Mouse (Mus musculus) lung, postnatal 36 days (tissue): ENCODE results near the gene Gbp6.
"Not testable (repeated sequence)": the region's sequence is repeated elsewhere in the genome, so short reads cannot be mapped to it uniquely, and the experiment has no call there.

Experiments used
- DNase-seq: peaks from one replicate; pipeline ENCODE4 v3.0.0; 2022; ENCODE audit warnings: mixed read lengths

Gbp6 gene

DNA sequence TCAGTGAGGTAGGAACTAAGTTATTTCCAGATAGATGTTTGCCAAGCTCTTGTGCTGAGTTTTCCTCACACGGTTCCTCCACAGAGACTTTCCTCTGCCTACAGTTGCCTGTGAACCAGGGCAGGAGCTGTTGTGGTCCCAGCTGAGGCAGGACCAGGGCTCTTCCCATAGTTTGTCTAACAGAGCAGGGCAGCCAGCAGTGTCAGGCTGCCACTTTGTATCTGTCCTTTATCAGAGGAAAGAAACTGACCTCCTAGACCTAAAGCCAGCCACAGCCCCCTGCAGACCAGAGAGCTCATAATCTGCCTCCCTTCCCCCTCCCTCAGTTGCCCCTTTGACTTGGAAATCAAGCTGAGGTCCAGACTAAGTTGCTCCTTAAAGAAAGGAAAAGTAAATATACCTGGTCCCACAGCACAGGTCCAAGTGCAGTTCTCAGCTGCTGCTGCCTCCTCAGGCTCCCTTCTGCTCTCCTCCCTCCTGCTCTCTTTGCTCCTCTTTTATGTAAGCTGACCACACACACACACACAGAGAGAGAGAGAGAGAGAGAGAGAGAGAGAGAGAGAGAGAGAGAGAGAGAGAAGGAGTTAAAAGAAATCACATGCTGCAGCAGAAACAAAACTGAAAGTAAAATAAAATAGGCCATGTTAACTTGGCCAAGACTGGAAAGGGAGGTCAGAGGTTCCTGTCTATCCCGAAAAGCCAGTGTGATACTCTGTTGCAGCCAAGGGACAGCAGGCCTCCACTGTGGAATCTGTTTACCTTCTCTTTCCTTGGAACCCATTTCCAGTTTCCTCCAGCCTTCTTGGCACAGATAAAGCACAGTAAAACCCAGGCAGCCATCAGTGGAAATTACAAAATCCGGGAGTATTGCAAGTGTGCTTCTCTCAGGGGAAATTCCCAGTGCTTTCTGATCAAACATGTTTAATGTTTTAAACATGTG is at the start of gene Gbp6, which contains the start of gene Gm43302:
Gbp6 (minus strand) TSS at position 473 of the 940 bp plus-strand sequence.
Gm43302 (minus strand) TSS at position 470 of the 940 bp plus-strand sequence.
- peak; percentile 74 for DNase-seq

DNA sequence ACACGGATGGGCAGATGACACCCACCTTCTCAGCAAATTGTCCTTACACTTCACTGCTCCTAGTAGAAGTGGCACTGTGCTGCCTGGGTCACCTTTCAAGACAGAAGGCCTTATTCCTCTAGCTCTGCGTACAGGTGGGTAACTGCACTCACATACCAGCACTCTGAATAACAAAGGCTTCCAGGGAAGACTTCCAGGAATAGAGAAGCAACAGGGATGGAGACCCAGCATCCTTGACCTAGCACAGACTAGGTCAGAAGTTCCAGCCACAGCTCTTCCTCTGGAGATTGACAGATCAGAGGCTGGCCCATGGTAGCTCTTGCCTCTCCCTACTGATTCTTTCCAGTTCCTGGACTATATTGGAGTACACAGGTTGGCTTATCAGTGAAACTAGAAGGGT is 47.8 kb upstream of the Gbp6 start:
- no peak for DNase-seq

DNA sequence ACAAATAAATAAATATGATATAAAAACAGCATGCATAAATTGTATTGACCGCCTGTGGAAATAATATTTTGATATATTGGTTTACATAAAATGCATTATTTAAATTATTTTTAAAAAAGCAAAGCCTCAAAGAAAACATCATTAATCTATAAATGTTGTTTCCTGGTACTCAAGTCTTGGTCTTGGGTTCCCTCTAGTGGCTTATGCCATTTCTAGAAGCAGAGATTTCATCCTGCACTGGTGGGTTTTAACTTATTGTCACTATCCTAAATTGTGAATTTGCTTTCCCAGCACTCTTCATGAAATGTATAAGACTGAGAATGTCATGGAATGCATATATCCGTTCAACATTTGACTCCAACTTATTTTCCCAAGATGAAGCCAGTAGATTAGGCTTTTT is 29.0 kb upstream of the Gbp6 start:
- peak; percentile 66 for DNase-seq

DNA sequence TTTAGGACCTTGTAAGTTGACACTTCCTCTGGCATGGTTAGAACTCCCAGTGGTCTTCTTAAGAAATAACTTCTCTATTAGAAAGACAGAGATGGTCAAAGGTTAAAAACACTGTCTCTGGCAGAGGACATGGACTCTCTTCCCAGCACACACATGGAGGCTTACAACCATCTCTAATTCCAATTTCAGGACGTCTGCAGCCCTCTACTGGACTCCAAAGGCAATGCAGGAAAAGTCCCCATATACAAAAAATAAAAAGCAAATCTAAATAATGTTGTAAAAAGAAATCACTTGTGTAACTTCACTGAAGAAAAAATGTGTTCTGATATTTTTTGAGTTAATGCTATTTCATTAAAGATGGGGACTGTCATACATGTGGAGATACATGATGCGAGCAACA is 17.4 kb upstream of the Gbp6 start:
- no peak for DNase-seq

DNA sequence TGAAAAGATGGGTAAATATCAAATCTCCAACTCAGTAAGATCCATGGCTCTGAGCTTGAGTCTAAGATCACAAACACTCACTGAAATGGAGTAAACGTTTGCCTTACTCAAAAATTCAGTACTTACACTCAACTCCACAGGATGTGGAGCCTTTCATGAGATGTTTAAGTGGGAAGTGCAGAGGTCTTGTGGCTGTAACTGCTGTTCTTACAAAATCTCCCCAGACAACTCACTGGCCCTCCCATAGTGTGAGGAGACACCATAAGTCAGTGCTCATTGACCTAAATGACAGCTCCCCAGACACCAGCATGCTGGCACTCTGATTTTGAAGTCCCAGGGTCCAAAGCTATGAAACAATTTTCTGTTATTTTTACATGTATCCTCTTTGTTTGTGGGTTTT is 15.7 kb upstream of the Gbp6 start:
- not testable (repeated sequence) for DNase-seq

DNA sequence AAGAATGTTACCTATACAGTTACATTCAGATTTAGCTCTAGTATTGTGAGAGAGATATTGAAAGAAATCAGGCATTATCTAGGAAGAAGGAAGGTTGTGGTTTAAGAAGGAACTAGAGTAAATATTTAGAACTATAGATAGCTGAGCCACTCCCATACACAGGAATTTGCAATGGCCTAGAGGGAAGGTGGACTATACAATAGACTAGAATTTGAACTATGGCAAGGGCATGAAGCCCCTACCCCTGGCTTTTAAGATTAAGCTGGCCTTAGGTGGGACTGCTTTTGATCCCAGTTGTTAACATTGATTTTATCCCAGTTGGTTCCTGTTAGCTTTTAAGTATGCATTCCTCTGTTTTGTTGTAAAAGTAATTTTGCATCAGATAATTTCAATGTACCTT is 13.4 kb upstream of the Gbp6 start:
- DNase-seq: not testable (repeated sequence)

DNA sequence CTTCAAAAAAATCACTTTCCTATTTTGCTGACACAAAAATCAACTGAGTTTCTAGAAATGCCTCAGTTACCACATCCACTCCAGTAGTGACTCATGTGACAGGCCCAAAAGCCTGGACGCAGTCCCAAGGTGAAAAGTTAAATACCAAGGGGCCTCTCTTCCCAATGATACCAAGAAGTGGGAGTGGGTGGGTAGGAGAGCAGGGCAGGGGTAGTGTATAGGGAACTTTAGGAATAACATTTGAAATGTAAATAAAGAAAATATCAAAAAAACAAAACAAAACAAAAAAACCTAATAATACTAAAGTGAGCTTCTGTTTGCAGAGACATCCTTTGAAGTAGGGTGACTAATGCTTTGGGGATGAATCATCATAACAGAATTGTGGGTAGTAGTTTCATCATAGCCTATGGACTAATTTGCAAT is 12.7 kb upstream of the Gbp6 start:
- no peak for DNase-seq

DNA sequence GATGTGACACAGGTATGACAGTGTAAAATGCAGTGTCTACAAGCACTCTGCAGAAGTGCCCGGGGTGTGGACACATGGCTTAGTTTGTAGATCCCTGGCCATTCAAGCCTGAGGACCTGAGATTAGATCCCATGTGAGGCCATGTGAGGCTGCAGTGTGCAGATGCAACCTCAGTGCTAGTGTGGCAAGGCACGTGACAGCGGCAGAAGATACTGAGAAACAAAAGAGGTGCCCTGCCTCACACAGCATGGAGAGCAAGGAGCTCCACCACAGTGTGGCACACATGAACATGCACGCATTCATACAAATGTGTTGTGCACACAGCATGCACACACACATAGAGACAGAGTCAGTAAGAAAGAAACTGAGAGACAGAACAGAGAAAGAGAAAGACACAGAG is 12.2 kb upstream of the Gbp6 start:
- not testable (repeated sequence) for DNase-seq

DNA sequence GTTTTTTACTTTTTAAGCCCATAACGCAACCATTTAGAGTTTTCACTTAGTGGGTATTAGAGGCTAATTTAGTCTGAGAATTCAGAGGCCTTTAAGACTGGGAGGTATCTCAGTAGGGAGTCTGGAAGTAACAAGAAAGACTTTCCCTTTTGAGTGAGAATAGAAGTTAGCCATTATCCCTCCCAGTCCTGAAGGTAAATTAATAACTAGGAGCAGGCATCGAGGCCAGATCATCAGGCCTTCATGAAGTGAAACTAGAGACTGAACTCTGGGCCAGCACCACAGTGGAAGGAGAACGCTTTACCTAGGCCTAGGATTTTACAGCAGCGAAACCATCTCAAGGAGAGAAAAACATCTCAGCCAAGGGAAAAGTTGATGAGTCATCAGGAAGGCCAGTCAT is 8.5 kb upstream of the Gbp6 start:
- no peak for DNase-seq

DNA sequence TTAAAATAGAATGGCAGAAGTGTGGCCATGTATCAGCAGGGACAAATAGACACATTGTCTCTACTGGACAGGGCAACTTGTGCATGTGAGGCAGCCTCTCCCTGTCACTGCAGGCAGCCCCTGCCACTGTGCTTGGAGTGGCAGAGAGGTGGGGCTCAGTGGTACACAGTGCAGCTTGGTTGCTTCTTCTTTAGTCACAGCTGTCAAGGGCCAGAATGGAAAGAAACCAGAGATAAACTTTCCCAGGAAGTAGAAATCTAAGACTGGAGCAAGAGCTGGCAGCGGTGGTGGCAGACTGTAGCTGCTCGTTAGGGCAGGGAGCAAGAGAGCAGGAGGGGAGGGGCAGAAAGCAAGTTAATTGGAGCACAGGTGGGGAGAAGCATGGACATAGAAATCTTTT is 8.0 kb upstream of the Gbp6 start:
- DNase-seq: no peak

DNA sequence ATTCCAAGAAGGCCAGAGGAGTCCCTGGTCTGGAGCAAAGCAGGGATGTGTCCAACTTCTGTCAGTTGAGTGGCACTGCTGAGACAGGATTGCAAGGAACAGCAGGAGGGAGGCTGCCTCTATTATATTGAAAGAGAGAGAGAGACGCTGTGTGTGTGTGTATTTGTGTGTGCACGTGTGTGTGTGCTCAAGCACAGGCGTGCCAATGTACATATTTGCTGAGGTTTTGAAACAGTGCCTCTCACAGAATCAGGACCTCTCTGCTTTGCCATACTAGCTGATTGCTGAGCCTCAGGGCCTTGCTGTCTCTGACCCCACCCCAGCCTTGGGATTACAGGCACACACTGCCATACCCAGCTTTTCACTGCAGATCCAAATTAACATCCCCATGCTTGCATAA is 2.2 kb upstream of the Gbp6 start:
- DNase-seq: peak; percentile 56

DNA sequence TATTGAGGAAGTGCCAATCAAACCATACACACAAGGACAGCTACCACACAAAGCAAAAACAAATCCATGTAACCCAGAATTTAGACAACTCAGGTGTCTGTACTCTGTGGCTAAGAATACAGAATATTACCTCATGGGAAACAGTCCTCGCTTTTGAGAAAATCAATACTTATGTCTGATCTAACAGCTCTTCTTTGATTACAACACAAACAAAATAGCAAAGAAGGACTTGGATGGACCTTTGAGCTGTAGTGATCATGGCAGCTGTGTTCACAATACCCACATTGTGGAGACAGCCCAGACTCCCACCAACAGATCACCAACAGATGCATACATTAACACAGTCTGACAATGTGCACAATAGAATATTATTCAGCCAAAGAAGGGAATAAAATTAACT is 1.0 kb downstream of the Gbp6 start:
- no peak for DNase-seq

DNA sequence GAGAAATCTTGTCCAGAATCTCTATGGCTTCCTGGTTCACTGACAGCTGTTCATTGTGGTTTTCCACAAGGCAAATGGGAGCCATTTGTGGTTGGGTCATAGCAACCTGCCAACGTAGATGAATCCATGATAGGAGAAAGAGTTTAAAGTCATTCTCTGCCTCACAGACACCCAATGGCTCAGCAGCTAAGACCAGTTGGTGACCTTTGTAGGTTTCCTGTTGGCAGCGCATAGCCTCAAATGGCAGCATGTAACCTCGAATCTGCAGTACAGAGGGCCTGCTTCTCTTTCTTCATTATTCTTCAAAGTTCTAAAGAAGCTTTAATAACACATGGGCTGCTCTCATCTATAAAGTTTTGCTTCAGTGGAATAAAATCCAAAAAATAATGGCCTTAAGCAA is 2.6 kb downstream of the Gbp6 start:
- not testable (repeated sequence) for DNase-seq

DNA sequence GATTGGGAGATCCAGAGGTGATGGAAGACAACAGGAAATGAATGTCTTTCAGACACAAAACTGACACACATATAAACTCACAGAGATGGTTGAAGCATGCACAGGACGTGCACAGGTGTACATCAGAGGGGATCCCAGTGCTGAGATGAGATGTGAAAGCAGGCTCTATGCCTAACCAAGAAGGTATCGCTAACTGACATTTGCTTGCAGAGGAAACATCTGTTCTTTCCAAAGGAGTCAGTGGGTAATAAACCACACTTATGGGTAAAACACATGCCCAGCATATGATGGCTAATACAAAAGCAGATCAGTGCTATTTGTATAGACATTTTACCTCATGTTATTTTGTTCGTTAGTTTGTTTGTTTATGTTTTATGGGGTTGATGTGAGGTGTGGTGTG is 32.8 kb downstream of the Gbp6 start:
- DNase-seq: not testable (repeated sequence)

DNA sequence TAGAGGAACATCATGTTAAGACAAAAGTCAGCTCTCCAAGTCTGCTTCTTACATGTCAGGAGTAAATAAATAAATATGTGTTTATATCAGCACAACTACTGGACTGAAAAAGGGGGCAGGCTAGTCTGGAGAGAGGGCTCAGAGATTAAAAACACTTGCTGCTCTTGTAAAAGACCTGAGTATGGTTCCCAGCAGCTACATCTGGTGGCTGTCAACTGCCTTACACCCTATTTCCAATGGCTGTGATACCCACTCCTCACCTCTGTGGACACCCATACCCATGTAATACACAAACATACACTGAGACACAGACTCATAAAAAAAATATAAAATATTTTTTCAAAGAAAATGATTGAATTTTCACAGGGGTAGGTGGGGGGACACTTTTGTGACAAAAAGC is 41.0 kb downstream of the Gbp6 start:
- no peak for DNase-seq

DNA sequence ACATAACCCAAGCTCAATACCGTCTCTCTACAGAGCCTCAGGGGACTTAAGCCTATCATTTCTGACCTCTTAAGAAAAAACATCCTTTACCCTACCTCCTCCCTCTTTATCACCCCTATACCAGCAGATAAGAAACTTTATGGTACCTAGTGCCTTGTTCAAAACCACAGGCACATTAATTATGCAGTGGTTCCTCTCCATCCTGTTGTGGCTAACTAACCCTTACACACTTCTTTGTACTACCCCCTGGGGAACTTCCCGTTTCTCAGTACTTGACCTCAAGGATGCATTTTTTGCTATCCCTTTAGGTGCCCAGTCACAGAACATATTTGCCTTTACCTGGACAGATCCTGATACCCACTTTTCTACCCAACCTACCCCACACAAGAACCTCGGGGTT is 48.8 kb downstream of the Gbp6 start:
- not testable (repeated sequence) for DNase-seq

DNA sequence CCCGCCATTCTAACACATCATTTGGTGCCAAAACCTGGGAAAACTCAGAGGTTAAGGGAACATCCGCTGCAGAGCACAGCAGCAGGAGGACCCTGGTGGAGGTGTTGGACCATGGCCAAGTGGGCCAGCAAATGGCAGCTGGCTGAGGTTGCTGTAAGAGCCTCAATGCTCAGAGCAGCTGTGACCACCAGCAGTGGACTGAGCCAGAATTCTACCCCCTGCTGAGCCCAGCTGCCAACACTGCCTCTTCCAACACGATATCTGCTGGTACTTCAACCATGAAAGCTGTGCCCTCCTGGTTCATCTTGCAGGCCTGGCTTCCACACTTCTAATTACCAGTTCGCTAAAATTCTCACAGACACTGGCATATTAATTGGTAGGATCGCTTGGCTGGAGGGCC is 52.5 kb downstream of the Gbp6 start:
- DNase-seq: not testable (repeated sequence)

DNA sequence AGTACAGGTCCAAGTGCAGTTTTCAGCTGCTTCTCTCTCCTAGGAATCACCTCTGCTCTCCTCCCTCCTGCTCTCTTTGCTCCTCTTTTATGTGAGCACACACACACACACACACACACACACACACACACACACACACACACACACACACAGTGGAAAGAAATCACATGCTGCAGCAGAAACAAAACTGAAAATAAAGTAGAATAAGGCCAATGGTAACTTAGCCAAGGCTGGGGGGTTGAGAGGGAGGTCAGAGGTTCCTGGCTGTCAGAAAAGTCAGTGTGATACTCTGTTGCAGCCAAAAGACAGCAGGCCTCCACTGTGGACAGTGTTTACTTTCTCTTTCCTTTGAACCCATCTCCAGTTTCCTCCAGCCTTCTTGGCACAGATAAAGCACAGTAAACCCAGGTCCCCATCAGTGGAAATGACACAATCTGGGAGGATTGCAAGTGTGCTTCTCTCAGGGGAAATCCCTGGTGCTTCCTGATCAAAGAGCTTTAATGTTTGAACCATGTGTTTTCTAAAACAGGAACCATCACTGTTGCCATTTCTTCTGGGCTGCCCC is 53.9 kb downstream of the Gbp6 start, which contains the start of gene Gbp10:
Gbp10 (minus strand) TSS at position 51 of the 565 bp plus-strand sequence.
- peak; percentile 41 for DNase-seq

DNA sequence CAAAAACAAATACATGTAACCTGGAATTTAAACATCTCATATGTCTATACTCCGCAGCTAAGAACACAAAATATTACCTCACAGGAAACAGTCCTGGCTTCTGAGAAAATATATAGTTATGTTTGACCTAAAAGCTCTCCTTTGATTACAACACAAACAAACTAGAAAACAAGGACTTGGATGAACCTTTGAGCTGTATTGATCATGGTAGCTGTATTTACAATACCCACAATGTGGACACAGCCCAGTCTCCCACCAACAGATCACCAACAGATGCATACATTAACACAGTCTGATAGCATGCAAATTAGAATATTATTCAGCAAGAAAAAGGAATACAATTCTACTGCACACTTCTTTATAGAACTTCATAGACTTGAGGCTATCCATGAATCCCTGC is 55.1 kb downstream of the Gbp6 start:
- not testable (repeated sequence) for DNase-seq

DNA sequence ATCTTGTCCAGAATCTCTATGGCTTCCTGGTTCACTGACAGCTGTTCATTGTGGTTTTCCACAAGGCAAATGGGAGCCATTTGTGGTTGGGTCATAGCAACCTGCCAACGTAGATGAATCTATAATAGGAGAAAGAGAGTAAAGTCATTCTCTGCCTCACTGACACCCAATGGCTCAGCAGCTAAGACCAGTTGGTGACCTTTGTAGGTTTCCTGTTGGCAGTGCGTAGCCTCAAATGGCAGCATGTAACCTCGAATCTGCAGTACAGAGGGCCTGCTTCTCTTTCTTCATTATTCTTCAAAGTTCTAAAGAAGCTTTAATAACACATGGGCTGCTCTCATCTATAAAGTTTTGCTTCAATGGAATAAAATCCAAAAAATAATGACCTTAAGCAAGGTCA is 57.5 kb downstream of the Gbp6 start:
- DNase-seq: not testable (repeated sequence)
